Mouse (Mus musculus): ENCODE measurements around the gene Fam193b. TPM values are rescaled to one million over a fixed set of nuclear protein-coding genes. Genes with fewer than 3 reads are reported as not detected.

Gene Fam193b
- polyA plus RNA-seq, 1 experiment from 2014 or later: 39.6 TPM

GRCm38 (mm10) chr13:55506697-55507096 is 64.2 kb downstream of the Fam193b start:
- Histone ChIP-seq H3K4me2 (replicated peaks; ENCODE audit: low read depth, low read length) (no peak overlapping the region), H3K27ac (ENCODE audit: low read length) (no peak overlapping the region), H3K4me3 (ENCODE audit: low read depth, low read length) (no peak overlapping the region), H3K9ac (replicated peaks; ENCODE audit: low read depth, low read length) (no peak overlapping the region), H3K27me3 (ENCODE audit: control insufficient read depth, insufficient read depth, low read length) (no peaks in the 10 kb centered on the region), H3K36me3 (ENCODE audit: control insufficient read depth, insufficient read depth, low read length) (peaks cover 77% of the 10 kb centered on the region), H3K4me1 (ENCODE audit: control insufficient read depth, insufficient read depth, low read length) (peaks cover 20% of the 10 kb centered on the region), H3K9me3 (ENCODE audit: control insufficient read depth, low read depth, low read length) (no peaks in the 10 kb centered on the region)
- 94% methylated on average over 10 of the region's 10 CpGs for WGBS
- no peak for ATAC-seq (ENCODE audit: insufficient number of reproducible peaks, insufficient read depth, low FRiP score, low read depth)

DNA sequence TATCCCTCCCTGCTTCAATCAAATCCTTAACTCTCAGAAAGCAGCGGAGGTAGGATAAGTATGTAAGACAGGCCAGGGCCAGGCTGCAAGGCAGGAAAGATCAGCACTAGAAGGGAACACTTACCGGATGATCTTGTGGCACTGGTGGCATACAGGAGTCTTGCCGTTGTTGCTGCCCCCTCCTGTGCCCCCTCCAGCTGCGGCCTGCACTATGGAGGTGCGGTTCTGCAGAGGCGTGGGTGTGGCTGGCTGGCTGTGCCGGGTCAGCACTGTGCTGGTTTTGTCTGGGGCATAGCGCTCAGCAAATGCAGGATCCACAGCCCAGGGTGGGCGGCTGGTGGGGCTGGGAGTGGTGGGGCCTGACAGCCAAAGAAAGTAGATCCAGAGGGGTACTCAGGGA is 65.1 kb downstream of the Fam193b start:
- H3K9me3 ChIP-seq (ENCODE audit: control insufficient read depth, low read depth, low read length): no peaks in the 10 kb centered on the region
- WGBS: 91% methylated on average over 9 of the region's 9 CpGs
- H3K36me3 ChIP-seq (ENCODE audit: control insufficient read depth, insufficient read depth, low read length): peaks cover 79% of the 10 kb centered on the region
- peaks cover 11% of the 10 kb centered on the region for H3K4me1 ChIP-seq (ENCODE audit: control insufficient read depth, insufficient read depth, low read length)
- no peak overlapping the region for H3K4me2 ChIP-seq (replicated peaks; ENCODE audit: low read depth, low read length)
- H3K4me3 ChIP-seq (ENCODE audit: low read depth, low read length): no peak overlapping the region
- no peak overlapping the region for H3K27ac ChIP-seq (ENCODE audit: low read length)
- H3K9ac ChIP-seq (replicated peaks; ENCODE audit: low read depth, low read length): no peak overlapping the region
- H3K27me3 ChIP-seq (ENCODE audit: control insufficient read depth, insufficient read depth, low read length): no peaks in the 10 kb centered on the region
- ATAC-seq (ENCODE audit: insufficient number of reproducible peaks, insufficient read depth, low FRiP score, low read depth): no peak

GRCm38 (mm10) chr13:55504390-55504789 is 66.5 kb downstream of the Fam193b start:
- ATAC-seq (ENCODE audit: insufficient number of reproducible peaks, insufficient read depth, low FRiP score, low read depth): no peak
- no peaks in the 10 kb centered on the region for H3K27me3 ChIP-seq (ENCODE audit: control insufficient read depth, insufficient read depth, low read length)
- no peaks in the 10 kb centered on the region for H3K9me3 ChIP-seq (ENCODE audit: control insufficient read depth, low read depth, low read length)
- H3K9ac ChIP-seq (replicated peaks; ENCODE audit: low read depth, low read length): no peak overlapping the region
- H3K4me3 ChIP-seq (ENCODE audit: low read depth, low read length): no peak overlapping the region
- H3K27ac ChIP-seq (ENCODE audit: low read length): no peak overlapping the region
- 82% methylated on average over 5 of the region's 5 CpGs for WGBS
- no peak overlapping the region for H3K4me2 ChIP-seq (replicated peaks; ENCODE audit: low read depth, low read length)
- no peaks in the 10 kb centered on the region for H3K4me1 ChIP-seq (ENCODE audit: control insufficient read depth, insufficient read depth, low read length)
- peaks cover 79% of the 10 kb centered on the region for H3K36me3 ChIP-seq (ENCODE audit: control insufficient read depth, insufficient read depth, low read length)

DNA sequence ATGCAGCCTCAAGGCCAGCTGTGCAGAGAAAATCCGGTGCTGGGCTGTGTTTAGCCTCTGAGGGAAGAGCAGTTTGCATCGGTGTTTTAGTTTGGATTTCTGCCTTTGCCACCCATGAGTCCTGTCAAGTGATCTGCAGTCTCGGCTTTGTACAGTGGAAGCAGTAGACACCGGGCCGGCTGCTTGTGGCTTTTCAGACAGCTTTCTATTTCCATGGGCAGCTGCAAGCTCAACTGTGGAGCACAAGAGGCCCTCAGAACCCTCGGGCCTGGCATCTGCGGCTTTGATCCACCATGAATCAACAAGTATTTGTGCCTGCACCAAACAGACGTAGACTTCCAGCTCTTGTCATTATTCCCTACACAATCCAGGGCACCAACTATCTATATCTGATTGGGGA is 68.5 kb downstream of the Fam193b start:
- WGBS: 81% methylated on average over 8 of the region's 8 CpGs
- H3K27ac ChIP-seq (ENCODE audit: low read length): no peak overlapping the region
- H3K36me3 ChIP-seq (ENCODE audit: control insufficient read depth, insufficient read depth, low read length): peaks cover 78% of the 10 kb centered on the region
- no peaks in the 10 kb centered on the region for H3K4me1 ChIP-seq (ENCODE audit: control insufficient read depth, insufficient read depth, low read length)
- no peaks in the 10 kb centered on the region for H3K9me3 ChIP-seq (ENCODE audit: control insufficient read depth, low read depth, low read length)
- ATAC-seq (ENCODE audit: insufficient number of reproducible peaks, insufficient read depth, low FRiP score, low read depth): no peak
- H3K4me2 ChIP-seq (replicated peaks; ENCODE audit: low read depth, low read length): no peak overlapping the region
- H3K9ac ChIP-seq (replicated peaks; ENCODE audit: low read depth, low read length): no peak overlapping the region
- H3K27me3 ChIP-seq (ENCODE audit: control insufficient read depth, insufficient read depth, low read length): no peaks in the 10 kb centered on the region
- no peak overlapping the region for H3K4me3 ChIP-seq (ENCODE audit: low read depth, low read length)

DNA sequence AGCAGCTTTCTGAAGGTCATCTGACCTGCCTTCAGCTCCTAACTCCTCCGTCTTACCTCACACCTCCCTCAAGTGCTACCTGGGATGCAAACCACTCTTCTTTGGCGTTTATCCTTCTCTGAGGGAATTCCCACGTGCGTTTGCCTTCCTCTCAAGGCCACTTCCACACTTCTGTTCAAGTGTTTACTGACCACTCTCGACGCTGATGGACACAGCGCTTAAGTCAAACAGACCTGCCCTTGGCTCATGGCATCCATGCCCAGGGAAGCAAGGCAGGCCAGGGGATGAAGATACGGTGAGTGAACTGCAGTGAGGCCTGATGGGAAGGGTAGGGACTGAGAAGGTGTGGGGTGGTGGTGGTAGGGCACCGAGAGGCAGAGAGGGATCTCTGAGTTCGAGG is 70.3 kb downstream of the Fam193b start:
- no peak for ATAC-seq (ENCODE audit: insufficient number of reproducible peaks, insufficient read depth, low FRiP score, low read depth)
- 66% methylated on average over 10 of the region's 10 CpGs for WGBS
- Histone ChIP-seq H3K27me3 (ENCODE audit: control insufficient read depth, insufficient read depth, low read length) (no peaks in the 10 kb centered on the region), H3K4me2 (replicated peaks; ENCODE audit: low read depth, low read length) (no peak overlapping the region), H3K4me1 (ENCODE audit: control insufficient read depth, insufficient read depth, low read length) (no peaks in the 10 kb centered on the region; the same call in 1 of the 2 replicates), H3K9ac (replicated peaks; ENCODE audit: low read depth, low read length) (no peak overlapping the region), H3K4me3 (ENCODE audit: low read depth, low read length) (no peak overlapping the region), H3K9me3 (ENCODE audit: control insufficient read depth, low read depth, low read length) (no peaks in the 10 kb centered on the region), H3K36me3 (ENCODE audit: control insufficient read depth, insufficient read depth, low read length) (peaks cover 62% of the 10 kb centered on the region), H3K27ac (ENCODE audit: low read length) (no peak overlapping the region)

DNA sequence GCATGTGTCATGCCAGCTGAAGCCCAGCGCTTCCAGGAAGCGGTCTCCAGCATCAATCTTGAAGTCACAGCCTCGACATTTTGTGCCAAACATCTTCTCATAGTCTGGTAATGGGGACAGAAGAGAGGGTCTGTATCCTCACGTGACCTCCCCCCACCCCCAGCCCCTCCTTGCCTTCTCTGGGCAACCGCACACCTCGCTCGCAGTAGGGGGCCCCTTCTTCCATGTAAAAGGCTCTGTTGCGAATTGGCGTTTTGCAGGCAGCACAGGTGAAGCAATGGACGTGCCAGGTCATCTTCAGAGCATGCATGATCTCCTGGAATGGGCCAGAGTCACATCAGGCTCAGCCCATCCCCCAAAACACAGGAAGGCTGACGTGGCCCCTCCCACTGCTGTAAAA is 72.0 kb downstream of the Fam193b start:
- H3K36me3 ChIP-seq (ENCODE audit: control insufficient read depth, insufficient read depth, low read length): peaks cover 45% of the 10 kb centered on the region
- H3K27ac ChIP-seq (ENCODE audit: low read length): no peak overlapping the region
- ATAC-seq (ENCODE audit: insufficient number of reproducible peaks, insufficient read depth, low FRiP score, low read depth): no peak
- no peak overlapping the region for H3K9ac ChIP-seq (replicated peaks; ENCODE audit: low read depth, low read length)
- H3K27me3 ChIP-seq (ENCODE audit: control insufficient read depth, insufficient read depth, low read length): no peaks in the 10 kb centered on the region
- no peak overlapping the region for H3K4me2 ChIP-seq (replicated peaks; ENCODE audit: low read depth, low read length)
- H3K4me3 ChIP-seq (ENCODE audit: low read depth, low read length): no peak overlapping the region
- no peaks in the 10 kb centered on the region; the same call in 1 of the 2 replicates for H3K4me1 ChIP-seq (ENCODE audit: control insufficient read depth, insufficient read depth, low read length)
- WGBS: 49% methylated on average over 11 of the region's 11 CpGs
- H3K9me3 ChIP-seq (ENCODE audit: control insufficient read depth, low read depth, low read length): no peaks in the 10 kb centered on the region

GRCm38 (mm10) chr13:55496661-55497060 is 74.3 kb downstream of the Fam193b start:
- no peak overlapping the region for H3K9ac ChIP-seq (replicated peaks; ENCODE audit: low read depth, low read length)
- no peak overlapping the region for H3K4me3 ChIP-seq (ENCODE audit: low read depth, low read length)
- no peak overlapping the region for H3K4me2 ChIP-seq (replicated peaks; ENCODE audit: low read depth, low read length)
- H3K27me3 ChIP-seq (ENCODE audit: control insufficient read depth, insufficient read depth, low read length): no peaks in the 10 kb centered on the region
- no peaks in the 10 kb centered on the region for H3K9me3 ChIP-seq (ENCODE audit: control insufficient read depth, low read depth, low read length)
- 84% methylated on average over 6 of the region's 6 CpGs for WGBS
- no peaks in the 10 kb centered on the region; the same call in 1 of the 2 replicates for H3K4me1 ChIP-seq (ENCODE audit: control insufficient read depth, insufficient read depth, low read length)
- no peak overlapping the region for H3K27ac ChIP-seq (ENCODE audit: low read length)
- ATAC-seq (ENCODE audit: insufficient number of reproducible peaks, insufficient read depth, low FRiP score, low read depth): no peak
- H3K36me3 ChIP-seq (ENCODE audit: control insufficient read depth, insufficient read depth, low read length): peaks cover 26% of the 10 kb centered on the region

GRCm38 (mm10) chr13:55495702-55496101 is 75.2 kb downstream of the Fam193b start:
- no peak for ATAC-seq (ENCODE audit: insufficient number of reproducible peaks, insufficient read depth, low FRiP score, low read depth)

DNA sequence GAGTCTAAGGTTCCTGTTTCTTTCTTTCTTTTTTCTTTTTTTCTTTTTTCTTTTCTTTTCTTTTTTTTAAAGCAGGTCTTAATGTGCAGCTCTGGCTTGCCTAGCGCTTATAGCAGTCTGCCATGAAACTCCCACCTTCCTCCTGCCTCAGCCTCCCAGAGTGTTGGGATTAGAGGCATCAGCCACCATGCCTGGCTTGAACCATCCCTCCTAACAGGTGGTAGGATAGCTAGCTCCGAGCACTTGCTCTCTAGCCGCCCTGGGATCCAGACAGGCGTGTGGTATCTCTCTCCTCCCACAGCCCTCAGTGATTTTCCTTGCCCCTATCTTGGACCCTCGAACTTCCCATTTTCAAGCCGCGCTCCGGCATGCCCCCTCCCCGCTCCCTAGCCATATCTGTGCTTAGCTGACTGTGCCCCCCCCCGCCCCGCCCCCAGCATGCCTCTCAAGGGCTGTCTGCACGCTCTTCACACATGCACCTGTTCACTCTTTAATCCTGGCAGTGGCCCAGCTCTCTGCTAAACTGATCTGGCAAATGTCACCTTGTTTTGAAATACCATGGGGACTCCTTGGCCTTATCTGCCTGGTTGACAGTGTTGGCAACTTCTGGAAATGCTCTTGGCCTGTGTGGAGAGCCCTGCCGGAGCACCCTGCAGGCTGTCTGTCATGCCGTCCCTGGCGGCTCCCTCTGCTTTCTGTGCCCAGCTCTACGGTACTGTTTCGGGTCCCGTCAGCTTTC is 75.9 kb downstream of the Fam193b start:
- WGBS: 17% methylated on average over 18 of the region's 18 CpGs
- H3K36me3 ChIP-seq (ENCODE audit: control insufficient read depth, insufficient read depth, low read length): peaks cover 18% of the 10 kb centered on the region
- H3K27me3 ChIP-seq (ENCODE audit: control insufficient read depth, insufficient read depth, low read length): no peaks in the 10 kb centered on the region
- H3K9ac ChIP-seq (replicated peaks; ENCODE audit: low read depth, low read length): no peak overlapping the region
- peak; percentile 57; the same call in 1 of the 2 replicates for ATAC-seq (ENCODE audit: insufficient number of reproducible peaks, insufficient read depth, low FRiP score, low read depth)
- H3K27ac ChIP-seq (ENCODE audit: low read length): no peak overlapping the region
- no peaks in the 10 kb centered on the region for H3K9me3 ChIP-seq (ENCODE audit: control insufficient read depth, low read depth, low read length)
- H3K4me1 ChIP-seq (ENCODE audit: control insufficient read depth, insufficient read depth, low read length): no peaks in the 10 kb centered on the region; the same call in 1 of the 2 replicates
- no peak overlapping the region for H3K4me2 ChIP-seq (replicated peaks; ENCODE audit: low read depth, low read length)
- no peak overlapping the region for H3K4me3 ChIP-seq (ENCODE audit: low read depth, low read length)

More at GRCm38 (mm10) chr13:55495702-55496101, 75.2 kb downstream of the Fam193b start:
- Histone ChIP-seq H3K27me3 (ENCODE audit: control insufficient read depth, insufficient read depth, low read length) (no peaks in the 10 kb centered on the region), H3K9ac (replicated peaks; ENCODE audit: low read depth, low read length) (no peak overlapping the region), H3K27ac (ENCODE audit: low read length) (no peak overlapping the region), H3K4me2 (replicated peaks; ENCODE audit: low read depth, low read length) (no peak overlapping the region), H3K36me3 (ENCODE audit: control insufficient read depth, insufficient read depth, low read length) (peaks cover 24% of the 10 kb centered on the region), H3K9me3 (ENCODE audit: control insufficient read depth, low read depth, low read length) (no peaks in the 10 kb centered on the region), H3K4me1 (ENCODE audit: control insufficient read depth, insufficient read depth, low read length) (no peaks in the 10 kb centered on the region; the same call in 1 of the 2 replicates), H3K4me3 (ENCODE audit: low read depth, low read length) (no peak overlapping the region)
- 40% methylated on average over 4 of the region's 4 CpGs for WGBS

Data from stomach, embryonic 14.5 days (tissue).